Mouse (Mus musculus) right cerebral cortex, postnatal 10 days (tissue): ENCODE results near the gene Insl3.

ENCODE experiments used
- DNase-seq, 2 experiments: peaks; one replicate each; pipeline ENCODE4 v3.0.0; 2021; ENCODE audit warnings: low spot score in 2 of 2

The Insl3 gene

GRCm38 (mm10) chr8:71689028-71689427, at the start of gene Insl3:
TSS of gene Insl3 (plus strand) at chr8:71689214.
- no peak for DNase-seq

GRCm38 (mm10) chr8:71639318-71639717, 49.7 kb upstream of the Insl3 start:
- no peak for DNase-seq

GRCm38 (mm10) chr8:71645510-71645909, 43.5 kb upstream of the Insl3 start:
- no peak for DNase-seq

GRCm38 (mm10) chr8:71654600-71654999, 34.4 kb upstream of the Insl3 start:
- DNase-seq = peak; percentile 30 to 33

- DNase-seq = peak; percentile 27 to 32
Measured at GRCm38 (mm10) chr8:71657816-71658215, 31.2 kb upstream of the Insl3 start.

- peak; percentile 28 to 29 for DNase-seq
Measured at GRCm38 (mm10) chr8:71658515-71659049, 30.4 kb upstream of the Insl3 start.

GRCm38 (mm10) chr8:71659751-71660150, 29.3 kb upstream of the Insl3 start:
- peak in 1 of 2 experiments; percentile 29 for DNase-seq

GRCm38 (mm10) chr8:71660325-71661120, 28.5 kb upstream of the Insl3 start:
- DNase-seq = peak; percentile 89 to 92

GRCm38 (mm10) chr8:71665331-71666130, 23.5 kb upstream of the Insl3 start:
- DNase-seq = peak in 1 of 2 experiments; percentile 73

- DNase-seq = peak in 1 of 2 experiments; percentile 19
Measured at GRCm38 (mm10) chr8:71666855-71667254, 22.2 kb upstream of the Insl3 start.

- DNase-seq = peak; percentile 27 to 31
Measured at GRCm38 (mm10) chr8:71667256-71667655, 21.8 kb upstream of the Insl3 start.

GRCm38 (mm10) chr8:71668220-71668975, 20.6 kb upstream of the Insl3 start:
- peak in 1 of 2 experiments; percentile 63 for DNase-seq

- no peak for DNase-seq
Measured at GRCm38 (mm10) chr8:71670198-71670597, 18.8 kb upstream of the Insl3 start.

- DNase-seq = peak; percentile 88 to 89
Measured at GRCm38 (mm10) chr8:71670621-71671548, 18.1 kb upstream of the Insl3 start.

GRCm38 (mm10) chr8:71671549-71671965, 17.5 kb upstream of the Insl3 start, which contains the start of gene Unc13a:
TSS of gene Unc13a (minus strand) at chr8:71671757.
- peak; percentile 95 for DNase-seq

- DNase-seq = no peak
Measured at GRCm38 (mm10) chr8:71672168-71672735, 16.8 kb upstream of the Insl3 start.

GRCm38 (mm10) chr8:71674071-71674470, 14.9 kb upstream of the Insl3 start:
- no peak for DNase-seq

GRCm38 (mm10) chr8:71675456-71676019, 13.5 kb upstream of the Insl3 start:
- DNase-seq = no peak

GRCm38 (mm10) chr8:71676020-71676741, 12.8 kb upstream of the Insl3 start, which contains the start of gene Jak3:
TSS of gene Jak3 (plus strand) at chr8:71676296.
- no peak for DNase-seq
